Mouse (Mus musculus): ENCODE measurements around the gene Zfp597.

Zfp597 gene

DNA sequence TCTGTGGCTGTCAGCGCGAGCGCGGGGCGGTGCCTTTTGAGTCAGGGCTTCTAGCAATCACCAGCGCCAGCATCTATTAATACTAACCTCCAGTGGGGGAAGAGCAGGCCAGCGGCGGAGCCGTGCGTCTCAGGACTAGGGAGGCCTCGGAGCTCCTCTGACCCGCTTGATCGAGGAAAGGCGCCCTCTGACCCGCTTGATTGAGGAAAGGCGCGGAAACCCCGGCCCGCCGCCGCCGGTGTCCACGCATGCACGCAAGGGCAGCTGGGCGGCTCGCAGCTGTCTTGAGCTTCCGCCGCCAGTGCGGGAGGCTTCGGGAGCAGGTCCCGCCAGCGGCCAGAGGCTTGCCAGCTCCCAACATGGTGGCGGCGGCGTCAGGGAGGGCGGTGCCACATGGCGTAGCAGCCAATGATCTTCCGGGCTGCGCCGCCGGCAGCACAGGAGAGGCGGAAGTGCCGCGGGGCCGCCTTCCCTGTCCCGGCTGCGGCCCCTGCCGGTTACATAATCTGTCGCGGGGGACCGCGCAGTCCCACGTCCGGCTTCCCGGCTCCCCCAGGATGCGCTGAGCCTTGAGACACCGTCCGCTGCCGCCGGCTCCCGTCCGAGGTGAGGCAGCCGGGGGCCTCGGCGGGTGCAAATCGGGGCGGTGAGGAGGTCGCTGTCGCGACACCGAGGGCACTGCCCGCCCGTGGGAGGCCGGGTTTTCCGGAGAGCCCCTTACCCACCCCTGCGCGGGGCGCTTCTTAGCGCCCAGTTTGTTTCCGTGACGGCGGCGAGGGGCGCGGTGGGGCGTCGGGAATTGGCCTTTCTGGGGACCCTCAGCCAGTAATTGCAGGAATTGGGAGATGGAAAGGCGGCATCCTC, at the start of gene Zfp597, which contains the start of gene Gm20695:
Gene Zfp597 (minus strand): TSS at position 361 of the 864 bp plus-strand sequence.
Gene Gm20695 (plus strand): TSS at position 448 of the 864 bp plus-strand sequence.
- DNase-seq (ENCODE audit: low read depth in 2 of 2, low spot score in 2 of 2): peak; percentile 82 to 87

DNA sequence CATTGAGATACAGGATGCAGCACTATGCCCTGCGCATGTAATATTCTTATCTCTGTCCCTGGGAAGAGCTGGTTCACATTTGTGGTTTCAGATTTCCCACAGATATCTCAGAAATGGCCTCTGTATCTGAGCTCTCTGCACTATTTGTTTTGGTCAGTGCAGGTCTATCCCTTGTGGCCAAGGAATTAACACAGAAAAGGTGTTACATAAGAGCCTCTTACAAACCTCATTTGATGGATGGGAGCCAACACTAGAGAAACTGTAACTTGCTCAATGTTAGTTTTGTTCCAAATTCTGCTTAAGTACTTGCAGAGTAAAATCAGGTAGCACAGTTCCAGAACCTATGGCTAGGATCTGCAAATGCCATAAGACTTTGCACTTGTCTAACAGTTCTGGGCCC, 49.7 kb upstream of the Zfp597 start:
- no peak for DNase-seq (ENCODE audit: low read depth in 2 of 2, low spot score in 2 of 2)

DNA sequence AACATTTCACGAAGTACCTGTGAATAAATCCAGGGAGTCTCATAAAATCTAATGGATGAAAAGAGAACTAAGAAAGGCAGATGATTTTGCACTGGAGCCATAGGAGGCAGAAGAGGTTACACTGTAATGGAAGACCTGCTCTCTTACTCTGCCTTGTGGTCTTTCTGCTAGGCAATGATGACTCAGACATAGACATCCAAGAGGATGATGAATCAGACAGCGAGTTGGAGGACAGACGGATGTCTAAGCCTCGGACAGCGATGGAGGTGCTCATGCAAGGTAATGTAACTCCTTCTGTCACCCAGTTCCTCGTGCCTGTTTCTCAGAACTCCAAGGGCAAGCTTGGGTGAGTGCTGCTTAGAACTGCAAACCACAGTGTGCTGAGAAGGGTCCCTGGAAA, 49.2 kb upstream of the Zfp597 start:
- no peak for DNase-seq (ENCODE audit: low read depth in 2 of 2, low spot score in 2 of 2)

DNA sequence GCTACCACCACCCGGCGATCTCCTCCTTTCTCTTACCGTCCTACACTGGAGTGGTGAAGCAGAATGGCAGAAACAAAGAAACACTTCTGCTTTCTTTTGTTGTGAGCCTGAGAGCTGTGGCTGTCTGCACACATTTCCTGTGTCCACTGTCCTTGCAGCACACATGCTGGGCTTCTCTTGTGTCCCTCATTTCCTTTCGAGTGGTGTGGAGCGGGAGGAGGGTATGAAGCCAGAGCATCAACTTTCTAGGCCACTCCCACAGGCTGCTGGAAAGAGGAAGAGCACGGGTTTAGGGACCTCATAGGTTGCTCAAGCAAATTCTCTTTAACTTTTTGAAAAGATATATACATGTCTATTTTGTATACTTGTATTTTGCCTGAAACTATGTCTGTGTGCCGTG, 44.8 kb upstream of the Zfp597 start:
- DNase-seq (ENCODE audit: low read depth in 2 of 2, low spot score in 2 of 2): no peak

DNA sequence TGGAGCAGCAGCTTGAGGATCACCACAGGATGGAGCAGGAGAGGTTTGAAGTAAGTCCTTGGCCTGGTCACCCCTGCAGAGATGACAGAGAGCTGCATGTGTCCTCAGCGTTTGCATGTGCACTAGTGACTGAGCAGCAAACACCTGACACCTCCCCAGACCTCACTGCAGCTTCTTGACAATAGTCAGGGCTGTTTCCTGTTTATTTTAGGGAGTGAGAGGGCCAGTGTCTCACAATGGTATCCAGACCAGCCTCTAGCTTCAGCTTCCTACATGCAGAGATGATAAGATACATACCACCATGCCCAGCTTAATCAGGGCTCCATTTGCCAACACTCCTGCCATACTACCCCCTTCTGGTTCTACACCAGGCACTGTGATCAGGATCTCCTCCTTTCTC, 44.2 kb upstream of the Zfp597 start:
- no peak for DNase-seq (ENCODE audit: low read depth in 2 of 2, low spot score in 2 of 2)

DNA sequence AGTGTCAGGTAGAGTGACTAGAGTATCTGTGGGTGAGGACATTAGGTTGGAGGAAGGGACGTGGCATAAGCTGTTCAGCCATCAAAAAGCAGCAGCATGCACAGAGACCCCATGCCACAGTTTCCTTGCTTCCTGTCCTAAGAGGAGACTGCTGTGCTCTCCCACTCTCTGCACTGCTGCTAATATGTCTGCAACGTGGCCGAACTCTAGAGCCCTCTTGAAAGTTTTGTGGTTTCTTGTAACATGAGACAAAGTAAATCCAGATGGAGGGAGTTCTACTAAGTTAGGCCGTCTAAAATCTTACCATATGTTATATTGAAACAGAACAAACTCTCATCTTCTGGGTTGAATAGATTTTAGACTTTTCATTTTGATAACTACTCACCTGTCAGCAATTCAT, 39.6 kb upstream of the Zfp597 start:
- DNase-seq (ENCODE audit: low read depth in 2 of 2, low spot score in 2 of 2): no peak

DNA sequence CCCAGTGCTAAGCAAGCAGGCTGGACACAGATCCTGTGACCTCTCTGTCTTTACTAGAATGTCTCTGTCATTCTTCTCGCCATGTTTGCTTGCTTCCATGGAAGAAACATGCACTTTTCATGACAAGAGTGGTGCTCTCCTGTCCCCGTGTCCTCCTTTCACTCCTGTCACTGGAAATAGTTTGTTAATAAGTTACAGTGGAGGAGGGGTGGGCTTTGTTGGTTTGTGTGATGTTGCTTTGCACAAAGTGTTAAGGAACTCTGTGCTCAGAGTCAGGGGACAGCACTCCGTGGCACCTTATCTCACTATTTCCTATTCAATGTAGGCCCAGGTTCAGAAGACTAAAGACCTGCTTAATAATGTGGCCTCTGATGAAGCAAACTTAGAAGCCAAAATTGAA, 39.2 kb upstream of the Zfp597 start:
- DNase-seq (ENCODE audit: low read depth in 2 of 2, low spot score in 2 of 2): no peak

DNA sequence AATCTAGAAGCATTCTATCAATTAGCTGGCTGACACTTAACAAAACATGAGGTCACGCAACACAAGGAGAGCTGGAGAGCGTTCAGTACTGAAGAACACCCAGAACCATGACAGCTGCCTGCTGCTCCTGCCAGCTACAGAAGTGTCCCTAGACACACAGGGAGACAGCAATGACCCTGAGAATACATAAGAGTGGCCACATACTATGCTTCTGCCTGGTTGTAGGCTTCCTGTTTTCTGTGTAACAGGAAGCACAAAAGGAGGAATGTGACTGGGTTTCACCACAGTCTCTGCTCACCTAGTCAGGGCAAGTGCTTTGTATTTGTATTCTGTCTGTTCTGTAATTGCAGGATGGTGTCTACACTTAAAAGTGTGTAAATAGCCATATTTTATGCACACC, 36.4 kb upstream of the Zfp597 start:
- DNase-seq (ENCODE audit: low read depth in 2 of 2, low spot score in 2 of 2): no peak

DNA sequence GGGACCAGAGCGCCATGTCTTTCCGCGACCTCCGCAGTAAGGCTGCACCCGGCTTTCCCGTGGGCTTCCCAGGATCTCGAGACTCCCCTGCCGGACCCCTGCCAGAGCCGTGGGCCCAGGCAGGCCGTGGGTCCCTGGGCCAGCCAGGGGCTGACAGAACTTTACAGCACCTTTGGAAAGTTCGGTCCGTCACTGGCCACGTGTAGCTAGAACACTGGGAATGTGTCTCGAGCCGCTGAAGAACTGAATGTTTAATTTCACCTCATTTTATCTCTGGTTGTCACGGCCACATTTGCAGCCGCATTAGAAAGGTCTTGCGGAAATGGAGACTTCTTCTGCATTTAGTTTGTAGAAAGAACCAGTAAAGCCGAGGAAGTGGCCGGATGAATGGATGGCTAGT, 24.8 kb upstream of the Zfp597 start:
- no peak for DNase-seq (ENCODE audit: low read depth in 2 of 2, low spot score in 2 of 2)

DNA sequence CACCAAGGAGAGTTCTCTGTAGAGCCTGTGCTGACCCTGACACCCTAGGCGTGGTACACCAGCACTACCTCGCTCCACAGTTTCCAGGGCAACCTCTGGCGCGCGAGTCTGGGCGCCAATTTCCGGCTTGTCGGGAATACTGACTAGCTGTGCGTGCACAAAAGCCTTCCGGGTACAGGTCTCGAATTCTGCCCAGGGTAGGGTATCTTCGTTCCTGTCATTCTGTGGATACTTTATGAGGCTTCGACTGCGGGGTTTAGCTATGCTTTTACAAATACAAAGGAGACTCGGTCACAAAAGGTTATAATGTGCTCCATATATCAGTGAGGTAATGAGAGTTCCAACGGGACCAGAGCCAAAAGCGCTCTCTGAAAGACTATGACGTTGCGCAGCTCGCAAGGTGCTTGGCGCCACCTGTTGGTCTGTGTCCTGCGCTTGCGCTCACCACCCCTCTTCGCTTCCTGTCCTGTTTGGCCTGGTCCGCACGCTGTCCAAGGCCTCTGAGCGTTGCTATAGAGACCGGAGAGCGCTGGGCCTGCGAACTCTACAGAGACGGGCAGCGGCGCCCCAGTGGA, 24.3 kb upstream of the Zfp597 start, which contains the start of the genes 1700037C18Rik and Cluap1:
Gene 1700037C18Rik (minus strand): TSS at position 153 of the 575 bp plus-strand sequence.
Gene Cluap1 (plus strand): TSS at position 265 of the 575 bp plus-strand sequence.
- peak; percentile 81 to 85 for DNase-seq (ENCODE audit: low read depth in 2 of 2, low spot score in 2 of 2)

DNA sequence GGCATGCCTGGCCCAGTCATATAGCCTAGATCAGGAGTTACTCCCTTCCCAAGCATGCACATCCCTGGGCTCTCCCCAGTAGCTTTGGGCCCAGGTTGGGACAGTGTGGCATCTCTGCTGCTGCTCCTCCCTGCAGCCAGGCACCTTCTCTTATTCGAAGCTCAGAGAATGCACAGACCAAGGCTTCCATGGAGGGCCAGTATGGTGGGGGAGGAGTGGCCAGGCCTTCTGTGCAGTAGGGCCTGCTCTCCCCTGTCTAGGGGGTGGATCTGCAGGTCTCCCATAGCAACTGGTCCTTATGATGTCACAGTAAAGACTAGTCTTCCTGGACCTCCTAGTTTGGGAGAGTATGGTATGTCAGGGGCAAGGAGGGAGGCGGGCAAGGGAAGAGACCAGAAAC, 23.1 kb upstream of the Zfp597 start:
- DNase-seq (ENCODE audit: low read depth in 2 of 2, low spot score in 2 of 2): no peak

DNA sequence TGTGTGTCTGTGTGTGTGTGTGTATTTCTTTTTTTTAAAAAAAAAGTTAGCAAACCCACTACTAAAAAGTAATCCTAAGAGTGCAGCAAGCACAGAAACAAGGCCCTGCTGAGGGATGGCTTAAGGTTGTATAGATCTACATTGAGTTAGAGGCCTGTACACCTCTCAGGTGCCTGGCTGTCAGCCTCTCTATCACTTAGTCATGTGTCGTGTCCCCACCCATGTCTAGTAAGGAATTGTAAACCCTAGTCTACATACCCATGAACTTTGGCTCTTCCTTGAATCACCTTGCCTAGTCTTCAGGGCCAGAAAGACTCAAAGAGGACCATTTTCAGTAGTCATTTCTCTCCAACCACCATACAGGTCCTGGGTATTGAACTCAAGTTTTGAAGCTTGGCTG, 12.2 kb upstream of the Zfp597 start:
- no peak for DNase-seq (ENCODE audit: low read depth in 2 of 2, low spot score in 2 of 2)

DNA sequence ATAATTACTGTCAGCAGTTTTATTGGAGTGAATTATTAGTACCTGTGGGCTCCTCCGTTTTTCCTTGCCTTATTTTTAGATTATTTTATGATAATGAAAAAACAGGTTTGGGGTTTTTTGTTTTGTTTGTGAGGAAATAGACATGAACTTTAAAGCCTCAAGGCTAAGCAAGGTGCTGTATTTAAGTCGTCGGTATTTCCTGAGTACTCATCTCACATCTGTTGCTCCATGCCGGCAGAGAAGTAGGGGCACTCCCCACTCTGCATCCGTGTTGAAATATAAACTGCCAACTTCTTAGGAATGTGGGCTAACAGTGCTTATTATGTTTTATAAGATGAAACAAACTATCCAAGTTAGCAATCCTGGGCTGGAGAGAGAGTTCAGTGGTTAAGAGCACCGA, 11.7 kb upstream of the Zfp597 start:
- DNase-seq (ENCODE audit: low read depth in 2 of 2, low spot score in 2 of 2): no peak

DNA sequence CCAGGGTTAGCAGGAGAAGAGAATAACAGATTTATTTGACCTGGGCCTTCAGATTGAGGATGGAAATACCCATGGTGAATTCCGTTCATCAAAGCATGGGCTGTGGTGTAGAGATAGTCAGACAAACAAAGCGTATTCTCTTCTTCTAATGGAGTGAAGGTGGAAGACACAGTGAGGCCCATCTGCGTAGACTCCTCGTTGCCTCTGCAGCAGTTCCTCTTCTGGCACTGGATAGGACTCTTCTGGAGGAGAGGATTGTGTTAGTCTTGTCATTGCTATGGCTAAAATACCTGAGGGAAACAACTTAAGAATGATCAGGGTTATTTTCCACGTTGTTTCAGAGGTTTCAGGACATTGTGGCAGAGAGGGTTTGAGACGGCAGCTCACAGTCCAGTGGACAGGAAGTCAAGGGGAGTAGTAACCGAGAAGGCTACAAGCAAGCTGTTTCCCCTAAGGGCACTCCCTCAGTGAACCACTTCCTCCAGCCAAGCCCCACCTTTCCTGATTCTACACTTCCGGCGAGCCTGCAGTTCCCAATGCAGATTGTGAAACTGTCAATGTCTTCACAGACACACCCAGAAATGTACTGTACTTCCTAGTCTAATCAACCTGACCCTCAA, 10.9 kb upstream of the Zfp597 start:
- DNase-seq (ENCODE audit: low read depth in 2 of 2, low spot score in 2 of 2): peak; percentile 24 to 43

DNA sequence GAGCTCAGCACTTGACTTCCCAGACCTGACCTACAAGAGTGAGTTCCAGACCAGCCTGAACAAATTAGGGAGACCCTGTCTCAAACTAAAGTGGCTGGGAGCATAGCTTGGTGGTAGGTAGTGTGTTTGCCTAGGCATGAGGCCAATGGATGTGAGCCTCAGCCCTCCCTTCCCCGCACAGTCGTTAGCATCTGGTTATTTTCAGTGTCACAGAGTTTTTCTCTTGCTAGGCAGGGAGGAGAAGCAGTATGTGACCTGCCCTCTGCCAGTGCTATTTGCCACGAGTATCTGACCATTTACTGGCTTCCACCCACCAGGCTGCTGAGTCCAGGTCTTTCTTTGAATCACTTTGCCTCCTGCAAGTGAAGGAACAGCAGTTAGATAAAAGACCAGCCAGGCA, 9.4 kb upstream of the Zfp597 start:
- no peak for DNase-seq (ENCODE audit: low read depth in 2 of 2, low spot score in 2 of 2)

DNA sequence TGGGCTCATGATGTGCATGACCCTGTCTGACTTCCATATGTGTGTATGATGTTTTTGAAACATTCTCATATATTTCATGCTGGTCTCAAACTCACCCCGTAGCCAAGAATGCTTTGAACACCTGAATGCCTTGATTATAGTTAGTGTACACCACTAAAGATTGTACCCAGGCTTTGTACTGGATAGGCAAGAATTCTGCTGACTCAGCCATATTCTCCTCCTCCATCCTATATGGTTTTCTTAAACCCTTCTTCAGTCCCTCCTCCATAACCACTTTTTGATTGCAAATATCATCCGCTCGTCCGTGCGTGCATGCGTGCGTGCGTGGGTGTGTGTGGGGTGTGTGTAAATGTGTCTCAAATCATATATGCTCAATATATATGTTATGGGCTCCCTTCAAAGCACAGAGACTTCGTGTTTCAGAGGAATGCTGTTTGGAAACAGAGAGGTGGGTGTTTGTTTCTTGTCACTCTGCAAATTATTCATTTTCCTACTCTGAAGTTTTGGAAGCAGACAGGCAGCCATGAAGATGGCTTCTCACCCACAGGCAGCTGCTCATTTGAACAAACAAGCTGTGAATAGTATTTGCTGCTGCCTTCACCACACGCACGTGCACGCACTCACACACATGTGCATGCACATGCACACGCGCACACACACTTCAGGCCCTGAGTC, 7.4 kb upstream of the Zfp597 start:
- no peak for DNase-seq (ENCODE audit: low read depth in 2 of 2, low spot score in 2 of 2)

DNA sequence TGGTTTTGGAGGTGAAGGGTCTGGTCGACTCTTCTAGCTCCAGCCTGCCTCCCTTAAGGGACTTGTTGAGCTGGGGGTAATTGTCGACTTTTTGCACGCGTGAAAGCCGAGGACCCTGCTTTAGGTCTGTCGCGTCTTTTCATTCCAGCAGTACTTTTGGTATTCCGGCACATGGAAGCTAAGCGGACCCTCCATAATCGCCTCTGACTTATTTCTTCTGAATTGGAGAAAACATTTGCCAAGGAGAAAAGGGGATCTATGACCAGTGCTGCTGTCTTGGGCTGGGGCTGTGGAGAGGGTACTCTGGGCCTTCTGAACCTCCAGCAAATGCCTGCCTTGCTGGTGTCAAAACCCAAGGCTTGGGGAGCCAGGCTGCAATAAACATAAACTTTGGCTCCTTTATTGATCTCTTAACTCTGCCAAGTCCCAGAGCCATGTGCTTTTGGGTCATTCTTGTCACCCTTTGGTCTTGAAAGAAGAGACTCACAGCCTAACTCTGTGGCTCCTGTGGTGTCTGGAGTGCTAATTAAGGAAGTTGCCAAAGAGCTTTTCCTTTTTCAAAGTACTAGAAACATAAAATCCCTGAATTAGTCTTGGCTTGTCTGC, 807 bp upstream of the Zfp597 start:
- DNase-seq (ENCODE audit: low read depth in 2 of 2, low spot score in 2 of 2): no peak

DNA sequence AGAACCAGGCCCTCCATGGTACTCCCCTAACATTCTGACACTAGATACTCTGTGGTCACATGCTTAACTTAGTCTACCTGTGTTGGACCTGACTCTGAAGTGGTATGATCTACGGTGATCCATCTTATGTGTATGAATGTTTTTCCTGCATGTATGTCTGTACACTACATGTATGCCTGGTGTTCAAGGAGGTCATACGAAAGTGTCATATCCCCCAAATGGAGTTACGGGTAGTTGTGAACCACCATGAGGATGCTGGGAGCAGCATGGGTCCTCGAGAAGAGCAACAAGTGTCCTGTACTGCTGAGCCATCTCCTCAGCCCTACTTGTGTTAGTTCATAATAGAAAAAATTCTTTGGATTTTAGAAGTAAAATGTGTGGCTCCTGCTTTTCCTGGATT, 8.0 kb downstream of the Zfp597 start:
- no peak for DNase-seq (ENCODE audit: low read depth in 2 of 2, low spot score in 2 of 2)

DNA sequence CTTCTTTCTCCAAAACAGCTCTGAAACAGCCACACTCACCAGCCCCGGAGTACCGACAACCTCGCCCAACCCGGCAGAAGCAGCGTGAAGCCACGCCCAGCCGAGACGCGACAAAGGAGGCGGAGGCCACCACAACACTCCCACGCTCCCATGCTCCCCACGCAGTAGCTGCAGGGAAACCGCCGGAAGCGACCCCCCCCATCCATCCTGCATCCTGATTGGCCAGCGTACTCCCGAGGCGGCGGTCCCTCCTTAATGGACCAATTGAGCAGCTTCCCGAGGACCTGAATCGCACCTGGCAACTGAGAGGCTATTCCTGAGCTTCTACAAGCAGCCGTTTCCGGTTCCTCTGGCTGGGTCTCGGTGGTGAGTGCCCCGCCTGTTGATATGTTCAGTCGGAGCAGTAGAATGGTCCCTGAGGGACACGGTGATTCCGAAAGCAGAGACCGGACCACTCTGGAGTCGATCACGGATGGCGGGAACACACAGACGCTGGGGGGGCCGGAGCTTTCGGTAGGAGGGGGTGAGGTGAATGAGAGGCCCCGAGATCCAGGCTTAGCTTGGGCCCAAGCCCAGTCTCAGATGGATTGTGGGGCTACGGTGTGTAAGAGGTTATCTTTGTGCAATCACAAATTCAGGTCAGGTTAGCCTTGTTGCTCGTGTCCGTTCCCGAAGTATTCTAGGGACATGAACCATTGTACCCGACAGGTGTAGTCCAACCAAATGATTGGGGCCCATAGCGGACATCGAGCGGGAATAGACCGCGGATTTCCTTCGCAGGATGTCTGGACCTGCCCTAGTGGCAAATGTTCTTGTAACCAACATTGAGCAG, 11.9 kb downstream of the Zfp597 start, which contains the start of gene Naa60:
Gene Naa60 (plus strand): TSS at position 160 of the 832 bp plus-strand sequence.
- DNase-seq (ENCODE audit: low read depth in 2 of 2, low spot score in 2 of 2): peak; percentile 83 to 84

DNA sequence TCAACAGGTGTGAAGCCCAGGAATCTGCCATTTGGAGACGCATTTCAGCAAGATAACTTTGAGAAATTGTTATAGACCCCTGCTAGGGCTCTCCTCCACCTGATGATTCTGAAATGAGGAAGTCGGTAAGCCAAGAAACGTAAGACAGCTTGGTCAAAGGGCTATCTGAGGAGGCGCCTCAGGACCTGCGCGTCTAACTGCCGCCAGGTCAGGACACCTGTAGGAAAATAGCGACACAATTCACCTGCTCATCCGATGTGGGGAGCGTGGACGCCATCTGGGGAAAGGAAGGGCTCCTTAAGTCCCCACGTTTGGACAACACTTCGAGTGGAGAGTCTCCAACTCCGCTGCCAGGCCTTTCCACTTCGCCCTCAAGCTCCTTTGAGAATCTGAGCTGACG, 12.5 kb downstream of the Zfp597 start:
- DNase-seq (ENCODE audit: low read depth in 2 of 2, low spot score in 2 of 2): no peak
